Mouse (Mus musculus): ENCODE results near the gene Phf14. TPM values are rescaled to one million over a fixed set of nuclear protein-coding genes. Genes with fewer than 3 reads are reported as not detected.

Phf14 gene
- polyA plus RNA-seq, 1 experiment from 2014 or later = 94.4 TPM

GRCm38 (mm10) chr6:12026804-12027537 lies 119.4 kb downstream of the Phf14 start:
- Histone ChIP-seq H3K36me3 (ENCODE audit: control insufficient read depth, insufficient read depth, low read length) (no peaks in the 10 kb centered on the region), H3K4me2 (no peak overlapping the region), H3K27me3 (ENCODE audit: control insufficient read depth, insufficient read depth, low read length) (no peaks in the 10 kb centered on the region), H3K27ac (ENCODE audit: low read depth, low read length) (no peak overlapping the region), H3K9me3 (ENCODE audit: control insufficient read depth, low read length) (no peaks in the 10 kb centered on the region), H3K4me1 (ENCODE audit: control insufficient read depth, insufficient read depth, low read length) (no peaks in the 10 kb centered on the region), H3K4me3 (ENCODE audit: low read depth, low read length) (no peak overlapping the region), H3K9ac (ENCODE audit: low read length) (no peak overlapping the region)
- DNase-seq (ENCODE audit: low spot score, missing footprints) = no peak
- ATAC-seq (ENCODE audit: low FRiP score) = no peak
- 87% methylated on average over 2 of the region's 2 CpGs for WGBS

GRCm38 (mm10) chr6:12034561-12034960 lies 127.0 kb downstream of the Phf14 start:
- Histone ChIP-seq H3K27me3 (ENCODE audit: control insufficient read depth, insufficient read depth, low read length) (no peaks in the 10 kb centered on the region), H3K9me3 (ENCODE audit: control insufficient read depth, low read length) (no peaks in the 10 kb centered on the region), H3K36me3 (ENCODE audit: control insufficient read depth, insufficient read depth, low read length) (no peaks in the 10 kb centered on the region), H3K4me3 (ENCODE audit: low read depth, low read length) (no peak overlapping the region), H3K27ac (ENCODE audit: low read depth, low read length) (no peak overlapping the region), H3K4me2 (no peak overlapping the region), H3K4me1 (ENCODE audit: control insufficient read depth, insufficient read depth, low read length) (no peaks in the 10 kb centered on the region), H3K9ac (ENCODE audit: low read length) (no peak overlapping the region)
- no peak for ATAC-seq (ENCODE audit: low FRiP score)
- DNase-seq (ENCODE audit: low spot score, missing footprints) = no peak
- WGBS = 72% methylated on average over 4 of the region's 4 CpGs

- Histone ChIP-seq H3K4me3 (ENCODE audit: low read depth, low read length) (no peak overlapping the region), H3K36me3 (ENCODE audit: control insufficient read depth, insufficient read depth, low read length) (no peaks in the 10 kb centered on the region), H3K9ac (ENCODE audit: low read length) (no peak overlapping the region), H3K4me1 (ENCODE audit: control insufficient read depth, insufficient read depth, low read length) (no peaks in the 10 kb centered on the region), H3K27ac (ENCODE audit: low read depth, low read length) (no peak overlapping the region), H3K4me2 (no peak overlapping the region), H3K27me3 (ENCODE audit: control insufficient read depth, insufficient read depth, low read length) (no peaks in the 10 kb centered on the region), H3K9me3 (ENCODE audit: control insufficient read depth, low read length) (no peaks in the 10 kb centered on the region)
- no peak for ATAC-seq (ENCODE audit: low FRiP score)
- WGBS = 85% methylated on average over 7 of the region's 7 CpGs
- no peak for DNase-seq (ENCODE audit: low spot score, missing footprints)
Observed at GRCm38 (mm10) chr6:12038268-12038667, 130.7 kb downstream of the Phf14 start.

- Histone ChIP-seq H3K4me3 (ENCODE audit: low read depth, low read length) (no peak overlapping the region), H3K4me1 (ENCODE audit: control insufficient read depth, insufficient read depth, low read length) (no peaks in the 10 kb centered on the region), H3K9me3 (ENCODE audit: control insufficient read depth, low read length) (no peaks in the 10 kb centered on the region), H3K36me3 (ENCODE audit: control insufficient read depth, insufficient read depth, low read length) (no peaks in the 10 kb centered on the region), H3K27ac (ENCODE audit: low read depth, low read length) (no peak overlapping the region), H3K4me2 (no peak overlapping the region), H3K9ac (ENCODE audit: low read length) (no peak overlapping the region), H3K27me3 (ENCODE audit: control insufficient read depth, insufficient read depth, low read length) (no peaks in the 10 kb centered on the region)
- 85% methylated on average over 2 of the region's 2 CpGs for WGBS
- DNase-seq (ENCODE audit: low spot score, missing footprints) (no peak), ATAC-seq (ENCODE audit: low FRiP score) (no peak)
Observed at GRCm38 (mm10) chr6:12052884-12053283, 145.3 kb downstream of the Phf14 start.

- Histone ChIP-seq H3K9ac (ENCODE audit: low read length) (no peak overlapping the region), H3K27ac (ENCODE audit: low read depth, low read length) (no peak overlapping the region), H3K4me3 (ENCODE audit: low read depth, low read length) (no peak overlapping the region), H3K27me3 (ENCODE audit: control insufficient read depth, insufficient read depth, low read length) (no peaks in the 10 kb centered on the region), H3K4me2 (no peak overlapping the region), H3K4me1 (ENCODE audit: control insufficient read depth, insufficient read depth, low read length) (no peaks in the 10 kb centered on the region), H3K36me3 (ENCODE audit: control insufficient read depth, insufficient read depth, low read length) (no peaks in the 10 kb centered on the region), H3K9me3 (ENCODE audit: control insufficient read depth, low read length) (no peaks in the 10 kb centered on the region)
- 70% methylated on average over 3 of the region's 3 CpGs for WGBS
- ATAC-seq (ENCODE audit: low FRiP score) (no peak), DNase-seq (ENCODE audit: low spot score, missing footprints) (no peak)
Observed at GRCm38 (mm10) chr6:12054149-12054548, 146.5 kb downstream of the Phf14 start.

GRCm38 (mm10) chr6:12058717-12059116 lies 151.1 kb downstream of the Phf14 start:
- no peaks in the 10 kb centered on the region for H3K9me3 ChIP-seq (ENCODE audit: control insufficient read depth, low read length)
- no peak overlapping the region for H3K4me3 ChIP-seq (ENCODE audit: low read depth, low read length)
- no peaks in the 10 kb centered on the region for H3K36me3 ChIP-seq (ENCODE audit: control insufficient read depth, insufficient read depth, low read length)
- H3K4me2 ChIP-seq = no peak overlapping the region
- no peak for ATAC-seq (ENCODE audit: low FRiP score)
- no peak overlapping the region for H3K27ac ChIP-seq (ENCODE audit: low read depth, low read length)
- DNase-seq (ENCODE audit: low spot score, missing footprints) = no peak
- no peaks in the 10 kb centered on the region for H3K27me3 ChIP-seq (ENCODE audit: control insufficient read depth, insufficient read depth, low read length)
- 95% methylated on average over 5 of the region's 5 CpGs for WGBS
- no peaks in the 10 kb centered on the region for H3K4me1 ChIP-seq (ENCODE audit: control insufficient read depth, insufficient read depth, low read length)
- no peak overlapping the region for H3K9ac ChIP-seq (ENCODE audit: low read length)

GRCm38 (mm10) chr6:12059971-12060370 lies 152.4 kb downstream of the Phf14 start:
- Histone ChIP-seq H3K4me3 (ENCODE audit: low read depth, low read length) (no peak overlapping the region), H3K4me2 (no peak overlapping the region), H3K36me3 (ENCODE audit: control insufficient read depth, insufficient read depth, low read length) (no peaks in the 10 kb centered on the region), H3K27ac (ENCODE audit: low read depth, low read length) (no peak overlapping the region), H3K4me1 (ENCODE audit: control insufficient read depth, insufficient read depth, low read length) (no peaks in the 10 kb centered on the region), H3K9me3 (ENCODE audit: control insufficient read depth, low read length) (no peaks in the 10 kb centered on the region), H3K9ac (ENCODE audit: low read length) (no peak overlapping the region), H3K27me3 (ENCODE audit: control insufficient read depth, insufficient read depth, low read length) (no peaks in the 10 kb centered on the region)
- DNase-seq (ENCODE audit: low spot score, missing footprints) = no peak
- 92% methylated on average over 7 of the region's 7 CpGs for WGBS
- ATAC-seq (ENCODE audit: low FRiP score) = no peak

GRCm38 (mm10) chr6:12060452-12061140 lies 153.0 kb downstream of the Phf14 start:
- Histone ChIP-seq H3K36me3 (ENCODE audit: control insufficient read depth, insufficient read depth, low read length) (no peaks in the 10 kb centered on the region), H3K4me3 (ENCODE audit: low read depth, low read length) (no peak overlapping the region), H3K9ac (ENCODE audit: low read length) (no peak overlapping the region), H3K4me2 (no peak overlapping the region), H3K9me3 (ENCODE audit: control insufficient read depth, low read length) (no peaks in the 10 kb centered on the region), H3K27ac (ENCODE audit: low read depth, low read length) (no peak overlapping the region), H3K27me3 (ENCODE audit: control insufficient read depth, insufficient read depth, low read length) (no peaks in the 10 kb centered on the region), H3K4me1 (ENCODE audit: control insufficient read depth, insufficient read depth, low read length) (no peaks in the 10 kb centered on the region)
- DNase-seq (ENCODE audit: low spot score, missing footprints) (no peak), ATAC-seq (ENCODE audit: low FRiP score) (no peak)
- WGBS = 95% methylated on average over 9 of the region's 9 CpGs

GRCm38 (mm10) chr6:12067956-12068355 lies 160.3 kb downstream of the Phf14 start:
- H3K4me2 ChIP-seq = no peak overlapping the region
- no peak overlapping the region for H3K9ac ChIP-seq (ENCODE audit: low read length)
- H3K27me3 ChIP-seq (ENCODE audit: control insufficient read depth, insufficient read depth, low read length) = no peaks in the 10 kb centered on the region
- no peak overlapping the region for H3K4me3 ChIP-seq (ENCODE audit: low read depth, low read length)
- H3K9me3 ChIP-seq (ENCODE audit: control insufficient read depth, low read length) = no peaks in the 10 kb centered on the region
- no peak for DNase-seq (ENCODE audit: low spot score, missing footprints)
- H3K4me1 ChIP-seq (ENCODE audit: control insufficient read depth, insufficient read depth, low read length) = no peaks in the 10 kb centered on the region
- no peak overlapping the region for H3K27ac ChIP-seq (ENCODE audit: low read depth, low read length)
- 85% methylated on average over 4 of the region's 4 CpGs for WGBS
- no peaks in the 10 kb centered on the region for H3K36me3 ChIP-seq (ENCODE audit: control insufficient read depth, insufficient read depth, low read length)
- 0 out of 2 replicates have a peak, but pooled peaks have one; percentile 22 for ATAC-seq (ENCODE audit: low FRiP score)

Data from midbrain, embryonic 11.5 days (tissue).